Mouse (Mus musculus) midbrain, embryonic 11.5 days (tissue): Measurements from ENCODE around the gene Rnf215. TPM values are rescaled to one million over a fixed set of nuclear protein-coding genes. Genes with fewer than 3 reads are reported as not detected.
A peak's percentile ranks its signal among the peaks of the same experiment; 100 is the strongest.
"Not testable (repeated sequence)": the region's sequence is repeated elsewhere in the genome, so short reads cannot be mapped to it uniquely, and the experiment has no call there.

Source experiments
- ATAC-seq: fragments of 200-750 bp; cut with Nextera tagmentation; 2 replicates; pipeline ENCODE4 v1.8.0; 2017; ENCODE audit warnings: moderate TSS enrichment, moderate library complexity; ENCODE audit not compliant: low FRiP score
- DNase-seq: peaks from one replicate; pipeline ENCODE4 v3.0.0; 2015; ENCODE audit warnings: low spot score; ENCODE audit errors: missing footprints
- H3K27ac ChIP-seq: fragments of 300-500 bp; sonication (generic); 2 replicates; pipeline ENCODE4 v1.5.1; 2014; ENCODE audit warnings: low read depth, low read length
- H3K27me3 ChIP-seq: fragments of 300-500 bp; sonication (generic); 2 replicates; pipeline ENCODE4 v1.6.1; 2014; ENCODE audit warnings: mild to moderate bottlenecking, low read length, moderate library complexity, mixed read lengths; ENCODE audit not compliant: control insufficient read depth, insufficient read depth
- H3K36me3 ChIP-seq: fragments of 300-500 bp; sonication (generic); 2 replicates; pipeline ENCODE4 v1.6.1; 2014; ENCODE audit warnings: mild to moderate bottlenecking, low read length, moderate library complexity, mixed read lengths; ENCODE audit not compliant: control insufficient read depth, insufficient read depth
- H3K4me1 ChIP-seq: fragments of 300-500 bp; sonication (generic); 2 replicates; pipeline ENCODE4 v1.6.1; 2014; ENCODE audit warnings: low read length; ENCODE audit not compliant: control insufficient read depth, insufficient read depth
- H3K4me2 ChIP-seq: fragments of 300-500 bp; sonication (generic); 2 replicates; pipeline ENCODE4 v1.6.1; 2014; ENCODE audit warnings: mild to moderate bottlenecking, moderate library complexity
- H3K4me3 ChIP-seq: fragments of 300-500 bp; sonication (generic); 2 replicates; pipeline ENCODE4 v1.5.1; 2014; ENCODE audit warnings: low read depth, low read length
- H3K9ac ChIP-seq: fragments of 300-500 bp; sonication (generic); 2 replicates; pipeline ENCODE4 v1.6.1; 2014; ENCODE audit warnings: low read length
- H3K9me3 ChIP-seq: fragments of 300-500 bp; sonication (generic); 2 replicates; pipeline ENCODE4 v1.6.1; 2016; ENCODE audit warnings: low read length; ENCODE audit not compliant: control insufficient read depth
- WGBS: fragments of 180-500 bp; shearing (Covaris S2); extraction: QIAGEN DNeasy Blood & Tissue Kit; methylation state at CpG from one replicate; pipeline ENCODE4 v1.1.7; 2014; 5-methylcytosine and 5-hydroxymethylcytosine counted together
- polyA plus RNA-seq: library from polyadenylated mRNA; unstranded; fragments of >200 nt; fragmentation: Nextera tagmentation; extraction: Ambion mirVana; gene quantifications from 2 replicates; pipeline ENCODE4 v1.2.1, GENCODE M21; 2014

The Rnf215 gene
- polyA plus RNA-seq, 1 experiment from 2014 or later: 26.7 TPM

DNA sequence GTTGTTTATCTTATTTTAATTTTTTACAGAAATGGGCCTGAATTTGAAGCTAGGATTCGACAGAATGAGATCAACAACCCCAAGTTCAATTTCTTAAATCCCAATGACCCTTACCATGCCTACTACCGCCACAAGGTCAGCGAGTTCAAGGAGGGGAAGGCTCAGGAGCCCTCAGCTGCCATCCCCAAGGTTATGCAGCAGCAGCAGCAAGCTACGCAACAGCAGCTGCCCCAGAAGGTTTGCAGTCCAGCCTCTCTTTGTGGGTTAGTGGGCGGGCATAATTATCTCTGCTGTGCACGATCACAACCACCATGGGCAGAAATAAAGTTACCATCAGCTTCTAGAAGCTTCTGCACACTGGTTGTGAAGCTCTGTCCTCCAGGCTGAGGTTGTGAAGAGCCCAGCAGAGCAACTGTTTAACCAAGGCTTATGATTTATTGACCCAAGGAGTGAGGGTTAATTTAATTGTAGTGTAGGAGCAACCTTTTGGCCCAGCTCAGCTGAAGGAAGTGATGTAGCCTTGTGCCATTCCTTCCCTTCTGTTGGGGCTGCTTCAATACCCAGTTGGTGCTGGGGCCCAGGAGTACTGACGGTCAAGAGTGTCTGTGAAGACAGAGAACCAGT is 31.6 kb downstream of the Rnf215 start:
- Histone ChIP-seq H3K9ac (no peak overlapping the region), H3K27me3 (no peaks in the 10 kb centered on the region), H3K36me3 (peaks cover 53% of the 10 kb centered on the region), H3K4me3 (no peak overlapping the region), H3K9me3 (no peaks in the 10 kb centered on the region), H3K4me1 (peaks cover 7% of the 10 kb centered on the region), H3K27ac (no peak overlapping the region), H3K4me2 (no peak overlapping the region)
- ATAC-seq (no peak), DNase-seq (no peak)
- 92% methylated on average over 7 of the region's 7 CpGs for whole genome bisulfite sequencing

DNA sequence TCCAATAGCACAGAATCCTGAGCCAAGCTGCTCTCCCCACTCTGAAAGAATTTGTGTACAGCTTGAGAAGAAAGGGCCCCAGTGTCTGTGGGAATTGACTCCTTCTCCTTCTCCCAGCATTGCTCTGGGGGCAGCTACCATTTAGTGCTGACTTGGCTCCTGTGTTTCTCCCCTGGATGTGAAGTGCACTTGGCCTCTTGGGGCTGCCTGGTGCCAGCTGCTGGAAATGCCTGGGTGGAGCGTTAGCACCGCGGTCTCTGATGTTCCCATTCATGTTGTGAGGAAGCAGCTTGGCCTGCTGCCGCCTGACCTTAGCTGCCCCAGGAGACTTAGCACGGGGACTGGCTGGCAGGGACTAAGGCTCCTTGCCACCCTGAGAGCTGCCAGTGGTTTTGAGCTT is 39.6 kb downstream of the Rnf215 start:
- H3K4me1 ChIP-seq: no peaks in the 10 kb centered on the region
- H3K36me3 ChIP-seq: peaks cover 77% of the 10 kb centered on the region
- no peaks in the 10 kb centered on the region for H3K9me3 ChIP-seq
- 90% methylated on average over 5 of the region's 5 CpGs for WGBS
- H3K9ac ChIP-seq: no peak overlapping the region
- H3K4me3 ChIP-seq: no peak overlapping the region
- H3K27ac ChIP-seq: no peak overlapping the region
- DNase-seq: peak; percentile 66
- no peaks in the 10 kb centered on the region for H3K27me3 ChIP-seq
- no peak for ATAC-seq
- H3K4me2 ChIP-seq: no peak overlapping the region

DNA sequence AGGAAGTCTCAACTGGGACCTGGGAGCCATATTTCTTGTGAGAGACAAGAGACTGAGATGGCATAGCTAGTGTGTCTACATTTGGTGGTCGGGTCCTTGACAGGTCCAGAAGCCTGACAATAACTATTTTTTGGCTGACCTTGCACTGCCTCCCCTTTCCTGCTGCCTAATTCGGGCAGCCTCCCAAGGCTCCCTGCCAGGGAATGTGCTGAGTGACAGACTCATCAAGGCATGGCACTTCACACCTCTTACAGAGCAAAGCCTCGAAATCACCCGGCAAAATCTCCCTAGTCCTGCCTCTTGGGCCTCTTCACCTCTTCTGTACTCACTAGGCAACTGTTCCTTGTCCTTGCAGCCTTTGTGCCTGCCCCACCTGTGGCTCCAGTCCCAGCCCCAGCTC is 42.7 kb downstream of the Rnf215 start:
- Histone ChIP-seq H3K27me3 (no peaks in the 10 kb centered on the region), H3K4me2 (no peak overlapping the region), H3K9me3 (no peaks in the 10 kb centered on the region), H3K9ac (no peak overlapping the region), H3K27ac (no peak overlapping the region), H3K36me3 (peaks cover 72% of the 10 kb centered on the region), H3K4me3 (no peak overlapping the region), H3K4me1 (no peaks in the 10 kb centered on the region)
- ATAC-seq: no peak
- peak; percentile 81 for DNase-seq
- WGBS: 94% methylated on average over 4 of the region's 4 CpGs

DNA sequence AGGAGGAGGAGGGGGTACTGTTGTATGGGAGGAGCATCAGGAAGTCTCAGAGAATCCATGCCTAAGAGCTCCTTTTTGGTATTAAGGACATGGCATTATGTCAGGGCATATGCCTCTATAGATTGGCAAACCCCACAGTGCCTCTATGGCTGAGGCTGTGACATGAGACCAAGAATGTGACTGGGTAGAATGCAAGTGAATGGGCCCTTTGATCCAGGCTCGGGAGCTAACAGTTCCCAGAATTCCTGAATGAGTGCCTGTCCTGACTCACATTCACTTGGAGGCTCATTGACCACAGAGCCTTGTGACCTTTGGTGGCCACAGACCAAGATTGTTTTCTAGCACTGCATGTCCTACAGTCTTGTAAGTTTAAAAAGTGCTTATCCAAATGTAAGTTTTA is 47.1 kb downstream of the Rnf215 start:
- WGBS: 25% methylated on average over 1 of the region's 1 CpGs
- Histone ChIP-seq H3K4me3 (no peak overlapping the region), H3K9me3 (no peaks in the 10 kb centered on the region), H3K9ac (no peak overlapping the region), H3K27me3 (no peaks in the 10 kb centered on the region), H3K27ac (no peak overlapping the region), H3K36me3 (peaks cover 33% of the 10 kb centered on the region), H3K4me2 (no peak overlapping the region), H3K4me1 (no peaks in the 10 kb centered on the region; the same call in 1 of the 2 replicates)
- DNase-seq (peak; percentile 70), ATAC-seq (no peak)

DNA sequence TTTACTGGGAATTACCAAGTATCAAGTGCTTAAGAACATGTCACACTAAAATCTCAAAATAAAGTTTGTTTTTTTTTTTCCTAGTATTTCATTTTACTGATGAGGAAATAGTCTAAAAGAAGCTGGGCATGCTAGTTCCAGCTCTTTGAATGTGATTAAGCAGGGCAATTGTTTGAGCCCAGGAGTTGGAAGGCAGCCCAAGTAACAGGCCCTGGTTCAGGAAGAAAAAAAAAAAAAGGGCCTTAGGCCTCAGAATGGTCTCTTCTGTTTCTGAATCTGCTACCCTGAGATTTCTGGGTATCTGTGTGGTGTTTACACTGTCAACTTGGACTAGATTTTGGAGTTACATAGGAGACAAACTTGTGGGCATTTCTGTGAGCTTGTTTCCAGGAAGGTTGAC is 48.5 kb downstream of the Rnf215 start:
- Histone ChIP-seq H3K4me2 (no peak overlapping the region), H3K9me3 (no peaks in the 10 kb centered on the region), H3K9ac (no peak overlapping the region), H3K4me3 (no peak overlapping the region), H3K27ac (no peak overlapping the region), H3K36me3 (peaks cover 20% of the 10 kb centered on the region), H3K27me3 (no peaks in the 10 kb centered on the region), H3K4me1 (peaks cover 7% of the 10 kb centered on the region)
- no peak for DNase-seq
- ATAC-seq: no peak

DNA sequence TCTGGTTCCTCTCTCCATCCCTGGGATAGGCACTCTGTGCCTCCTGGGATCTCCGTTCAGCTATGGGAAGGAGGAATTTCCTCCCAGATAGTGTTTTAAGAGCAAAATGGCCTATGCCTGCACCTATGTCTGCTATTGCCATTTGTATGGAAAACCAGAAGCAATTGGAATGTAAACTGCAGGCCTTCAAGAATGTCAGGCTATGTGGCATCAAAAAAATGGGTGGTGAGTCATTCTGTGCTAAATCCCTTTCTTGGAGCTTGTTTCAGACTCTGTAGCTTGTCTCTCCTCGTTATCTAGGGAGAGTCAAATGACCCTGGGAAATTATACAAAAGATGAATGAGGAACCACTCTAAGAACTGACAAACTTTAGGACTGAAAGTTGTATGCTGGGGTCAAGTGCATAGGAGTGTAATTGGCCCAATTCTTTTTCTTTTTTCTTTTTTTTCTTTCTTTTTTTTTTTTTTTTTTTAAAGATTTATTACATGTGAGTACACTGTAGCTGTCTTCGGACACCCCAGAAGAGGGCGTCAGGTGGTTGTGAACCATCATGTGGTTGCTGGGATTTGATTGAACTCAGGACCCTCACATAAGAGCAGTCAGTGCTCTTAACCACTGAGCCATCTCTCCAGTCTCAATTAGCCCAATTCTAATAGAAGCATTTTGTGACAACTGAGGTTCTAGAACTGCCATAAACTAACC is 49.4 kb downstream of the Rnf215 start:
- ATAC-seq (no peak), DNase-seq (peak; percentile 80)
- Histone ChIP-seq H3K36me3 (peaks cover 17% of the 10 kb centered on the region), H3K9me3 (no peaks in the 10 kb centered on the region), H3K4me2 (no peak overlapping the region), H3K27ac (no peak overlapping the region), H3K27me3 (no peaks in the 10 kb centered on the region), H3K4me1 (peaks cover 7% of the 10 kb centered on the region), H3K9ac (no peak overlapping the region), H3K4me3 (no peak overlapping the region)
- 75% methylated on average over 4 of the region's 4 CpGs for WGBS

DNA sequence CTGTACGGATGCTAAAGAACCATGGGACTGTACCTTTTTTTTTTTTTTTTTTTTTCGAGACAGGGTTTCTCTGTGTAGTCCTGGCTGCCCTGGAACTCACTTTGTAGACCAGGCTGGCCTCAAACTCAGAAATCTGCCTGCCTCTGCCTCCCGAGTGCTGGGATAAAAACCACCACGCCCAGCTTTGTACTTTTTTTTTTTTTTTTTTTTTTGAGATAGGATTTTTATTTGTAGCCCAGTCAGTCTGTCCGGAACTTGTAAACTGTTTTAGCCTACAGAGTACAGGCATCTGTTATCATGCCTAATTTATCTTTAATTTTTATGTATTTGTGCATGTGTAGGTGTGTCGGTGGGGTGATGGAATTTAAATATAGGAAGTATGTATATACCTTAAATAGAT is 50.5 kb downstream of the Rnf215 start:
- ATAC-seq, H3K27me3 ChIP-seq: not testable (repeated sequence)
- H3K36me3 ChIP-seq: peaks cover 12% of the 10 kb centered on the region

DNA sequence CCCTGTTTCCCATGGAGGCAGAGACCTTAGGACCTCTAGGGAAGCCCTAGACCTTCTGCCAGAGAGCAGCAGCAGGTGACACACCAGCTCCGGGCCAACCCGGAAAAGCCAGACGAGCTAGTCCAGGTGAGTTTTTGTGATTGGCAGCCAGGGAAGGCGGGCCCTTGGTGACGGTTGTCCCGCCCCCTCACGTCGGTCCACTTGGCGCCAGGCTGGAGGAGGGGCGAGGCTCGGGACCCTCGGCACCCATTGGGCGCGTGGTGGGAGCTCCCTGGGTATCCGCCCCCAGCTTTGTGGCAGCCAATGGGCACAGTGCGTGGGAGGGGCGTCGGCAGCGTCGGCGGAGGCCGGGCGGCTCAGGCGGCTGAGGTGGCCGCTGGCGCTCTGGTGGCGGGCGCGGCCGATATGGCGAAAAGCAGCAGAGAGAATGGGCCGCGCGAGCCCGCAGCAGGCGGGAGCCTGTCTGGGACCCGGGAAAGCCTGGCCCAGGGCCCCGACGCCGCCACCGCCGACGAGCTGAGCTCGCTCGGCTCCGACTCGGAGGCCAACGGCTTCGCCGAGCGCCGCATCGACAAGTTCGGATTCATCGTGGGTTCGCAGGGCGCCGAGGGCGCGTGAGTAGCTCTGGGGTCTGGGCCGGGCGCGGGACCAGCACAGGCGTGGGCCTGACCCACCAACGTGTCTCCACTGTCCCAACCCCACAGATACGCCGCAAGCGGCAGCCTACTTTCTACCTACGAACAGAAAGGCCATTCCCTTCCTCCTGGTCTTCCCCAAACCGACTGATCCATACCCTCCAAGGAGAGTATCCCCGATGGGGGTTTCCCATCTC is 51.7 kb downstream of the Rnf215 start, which contains the start of gene Tbc1d10a:
Gene Tbc1d10a (plus strand): TSS at position 304 of the 832 bp plus-strand sequence.
- H3K36me3 ChIP-seq: peaks cover 4% of the 10 kb centered on the region
- no peaks in the 10 kb centered on the region for H3K27me3 ChIP-seq
- DNase-seq: peak; percentile 98
- under 1% methylated on average over 71 of the region's 71 CpGs for WGBS
- H3K9me3 ChIP-seq: no peaks in the 10 kb centered on the region
- peak within 1 kb of the TSS; percentile 81 for H3K4me3 ChIP-seq
- H3K4me1 ChIP-seq: peaks cover 7% of the 10 kb centered on the region
- peak within 1 kb of the TSS; percentile 86 for H3K4me2 ChIP-seq
- H3K27ac ChIP-seq: no peak within 1 kb of the TSS
- peak within 1 kb of the TSS; percentile 87 for H3K9ac ChIP-seq
- ATAC-seq: peak; percentile 100

More for the DNA sequence above, 50.5 kb downstream of the Rnf215 start:
- H3K4me3 ChIP-seq, H3K27ac ChIP-seq, H3K9ac ChIP-seq, H3K9me3 ChIP-seq, H3K4me1 ChIP-seq, DNase-seq, H3K4me2 ChIP-seq: not testable (repeated sequence)
- WGBS: 94% methylated on average over 6 of the region's 6 CpGs

DNA sequence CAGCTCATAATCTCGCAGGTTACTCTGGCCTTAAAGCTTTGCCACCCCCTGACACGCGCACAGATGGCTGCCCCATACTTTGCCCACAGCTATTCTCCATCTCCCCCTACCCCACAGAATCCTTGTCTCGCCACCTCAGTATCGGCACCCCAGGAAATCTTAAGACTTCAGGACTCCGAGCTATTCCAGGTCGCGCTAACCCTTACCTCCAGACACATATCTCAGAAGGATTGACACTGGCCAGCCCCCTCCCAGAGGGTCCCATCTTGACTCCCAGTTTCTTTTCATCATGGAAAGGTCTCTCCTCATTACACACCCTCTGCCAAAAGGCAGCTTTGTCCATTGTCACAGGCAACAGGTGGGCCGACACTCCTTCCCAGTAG is 52.3 kb downstream of the Rnf215 start:
- ATAC-seq: no peak
- WGBS: 19% methylated on average over 9 of the region's 9 CpGs
- DNase-seq: no peak
- Histone ChIP-seq H3K4me3 (peak overlapping the region; percentile 81), H3K4me1 (peaks cover 7% of the 10 kb centered on the region), H3K36me3 (peaks cover 2% of the 10 kb centered on the region; the same call in 1 of the 2 replicates), H3K4me2 (peak overlapping the region; percentile 86), H3K9ac (peak overlapping the region; percentile 87), H3K9me3 (no peaks in the 10 kb centered on the region), H3K27me3 (no peaks in the 10 kb centered on the region), H3K27ac (no peak overlapping the region)
